Mouse (Mus musculus): ENCODE data around the gene Ptpn6. TPM values are rescaled to one million over a fixed set of nuclear protein-coding genes. Genes with fewer than 3 reads are reported as not detected.

Ptpn6 gene
- polyA plus RNA-seq (2015; fragmentation: Nextera tagmentation; extraction: Ambion mirVana) = 3.9 and 5.6 TPM in 2 replicates

GRCm38 (mm10) chr6:124738511-124739023 lies at the start of gene Ptpn6:
Gene Ptpn6, minus strand, starts transcription at chr6:124738714.
- Histone ChIP-seq H3K4me3 (no peak within 1 kb of the TSS), H3K4me2 (0 out of 2 replicates have a peak within 1 kb of the TSS, but pooled peaks have one; percentile 9), H3K4me1 (peaks cover 31% of the 10 kb centered on the region), H3K9ac (peak within 1 kb of the TSS; percentile 18; the same call in 1 of the 2 replicates), H3K9me3 (no peaks in the 10 kb centered on the region), H3K27ac (peak within 1 kb of the TSS; percentile 98; the same call in 1 of the 2 replicates), H3K36me3 (replicated peaks) (peaks cover 11% of the 10 kb centered on the region), H3K27me3 (replicated peaks) (no peaks in the 10 kb centered on the region)
- no peak for ATAC-seq (replicated peaks)
- WGBS = 24% methylated on average over 15 of the region's 15 CpGs

- 80% methylated on average over 10 of the region's 10 CpGs for WGBS
- no peaks in the 10 kb centered on the region for H3K9me3 ChIP-seq
- no peaks in the 10 kb centered on the region for H3K4me1 ChIP-seq
- H3K27ac ChIP-seq = no peak overlapping the region
- no peak for ATAC-seq (replicated peaks)
- H3K4me2 ChIP-seq = no peak overlapping the region
- H3K27me3 ChIP-seq (replicated peaks) = no peaks in the 10 kb centered on the region
- H3K36me3 ChIP-seq (replicated peaks) = no peaks in the 10 kb centered on the region
- no peak overlapping the region for H3K4me3 ChIP-seq
- no peak overlapping the region for H3K9ac ChIP-seq
Measured at GRCm38 (mm10) chr6:124787722-124788121, 49.2 kb upstream of the Ptpn6 start.

- WGBS = 44% methylated on average over 8 of the region's 8 CpGs
- no peak for ATAC-seq (replicated peaks)
Measured at GRCm38 (mm10) chr6:124786756-124787420, 48.4 kb upstream of the Ptpn6 start.

GRCm38 (mm10) chr6:124782436-124782835 lies 43.9 kb upstream of the Ptpn6 start:
- no peak for ATAC-seq (replicated peaks)
- H3K27ac ChIP-seq = no peak overlapping the region
- 23% methylated on average over 6 of the region's 6 CpGs for WGBS
- H3K27me3 ChIP-seq (replicated peaks) = no peaks in the 10 kb centered on the region
- H3K9me3 ChIP-seq = no peaks in the 10 kb centered on the region
- no peak overlapping the region for H3K9ac ChIP-seq
- H3K4me1 ChIP-seq = peaks cover 9% of the 10 kb centered on the region; the same call in 1 of the 2 replicates
- no peaks in the 10 kb centered on the region for H3K36me3 ChIP-seq (replicated peaks)
- H3K4me3 ChIP-seq = no peak overlapping the region
- H3K4me2 ChIP-seq = no peak overlapping the region

More at GRCm38 (mm10) chr6:124786756-124787420, 48.4 kb upstream of the Ptpn6 start:
- H3K4me3 ChIP-seq = no peak overlapping the region
- H3K27ac ChIP-seq = no peak overlapping the region
- H3K36me3 ChIP-seq (replicated peaks) = no peaks in the 10 kb centered on the region
- no peaks in the 10 kb centered on the region for H3K9me3 ChIP-seq
- H3K4me2 ChIP-seq = no peak overlapping the region
- H3K27me3 ChIP-seq (replicated peaks) = no peaks in the 10 kb centered on the region
- H3K4me1 ChIP-seq = no peaks in the 10 kb centered on the region
- H3K9ac ChIP-seq = no peak overlapping the region

GRCm38 (mm10) chr6:124780917-124781316 lies 42.4 kb upstream of the Ptpn6 start:
- H3K9ac ChIP-seq = no peak overlapping the region
- H3K4me2 ChIP-seq = no peak overlapping the region
- 86% methylated on average over 7 of the region's 7 CpGs for WGBS
- peaks cover 9% of the 10 kb centered on the region; the same call in 1 of the 2 replicates for H3K4me1 ChIP-seq
- ATAC-seq (replicated peaks) = no peak
- no peaks in the 10 kb centered on the region for H3K27me3 ChIP-seq (replicated peaks)
- no peaks in the 10 kb centered on the region for H3K9me3 ChIP-seq
- H3K27ac ChIP-seq = no peak overlapping the region
- H3K4me3 ChIP-seq = no peak overlapping the region
- no peaks in the 10 kb centered on the region for H3K36me3 ChIP-seq (replicated peaks)

GRCm38 (mm10) chr6:124779984-124780416 lies 41.5 kb upstream of the Ptpn6 start:
- H3K4me3 ChIP-seq = peak overlapping the region; percentile 33
- no peaks in the 10 kb centered on the region for H3K36me3 ChIP-seq (replicated peaks)
- H3K27ac ChIP-seq = no peak overlapping the region
- ATAC-seq (replicated peaks) = no peak
- peak overlapping the region; percentile 48 for H3K4me2 ChIP-seq
- 0 out of 2 replicates have a peak overlapping the region, but pooled peaks have one; percentile 17 for H3K9ac ChIP-seq
- WGBS = 3% methylated on average over 10 of the region's 10 CpGs
- peaks cover 9% of the 10 kb centered on the region; the same call in 1 of the 2 replicates for H3K4me1 ChIP-seq
- no peaks in the 10 kb centered on the region for H3K27me3 ChIP-seq (replicated peaks)
- H3K9me3 ChIP-seq = no peaks in the 10 kb centered on the region

- H3K9me3 ChIP-seq = no peaks in the 10 kb centered on the region
- H3K9ac ChIP-seq = 0 out of 2 replicates have a peak within 1 kb of the TSS, but pooled peaks have one; percentile 17
- H3K27me3 ChIP-seq (replicated peaks) = no peaks in the 10 kb centered on the region
- H3K36me3 ChIP-seq (replicated peaks) = no peaks in the 10 kb centered on the region
- no peak within 1 kb of the TSS for H3K27ac ChIP-seq
- H3K4me1 ChIP-seq = peaks cover 9% of the 10 kb centered on the region; the same call in 1 of the 2 replicates
- WGBS = 2% methylated on average over 23 of the region's 23 CpGs
- H3K4me2 ChIP-seq = peak within 1 kb of the TSS; percentile 48
- peak within 1 kb of the TSS; percentile 33 for H3K4me3 ChIP-seq
- ATAC-seq (replicated peaks) = peak; percentile 60
Measured at GRCm38 (mm10) chr6:124779222-124779983, 40.9 kb upstream of the Ptpn6 start, which contains the start of gene Lrrc23. Gene Lrrc23, minus strand, starts transcription at chr6:124779727.

GRCm38 (mm10) chr6:124770511-124770910 lies 32.0 kb upstream of the Ptpn6 start:
- no peak overlapping the region for H3K27ac ChIP-seq
- no peak overlapping the region for H3K4me3 ChIP-seq
- WGBS = 89% methylated on average over 15 of the region's 15 CpGs
- no peak overlapping the region for H3K9ac ChIP-seq
- H3K9me3 ChIP-seq = no peaks in the 10 kb centered on the region
- ATAC-seq (replicated peaks) = no peak
- no peaks in the 10 kb centered on the region for H3K36me3 ChIP-seq (replicated peaks)
- H3K4me2 ChIP-seq = no peak overlapping the region
- H3K4me1 ChIP-seq = peaks cover 27% of the 10 kb centered on the region
- H3K27me3 ChIP-seq (replicated peaks) = 0 out of 2 replicates have a peak, but pooled peaks cover 2% of the 10 kb centered on the region

- 56% methylated on average over 7 of the region's 7 CpGs for WGBS
- ATAC-seq (replicated peaks) = no peak; the same call in 1 of the 2 replicates
- Histone ChIP-seq H3K4me2 (peak overlapping the region; percentile 81), H3K36me3 (replicated peaks) (no peaks in the 10 kb centered on the region), H3K27me3 (replicated peaks) (0 out of 2 replicates have a peak, but pooled peaks cover 2% of the 10 kb centered on the region), H3K9me3 (no peaks in the 10 kb centered on the region), H3K4me1 (peaks cover 27% of the 10 kb centered on the region), H3K4me3 (peak overlapping the region; percentile 47), H3K27ac (peak overlapping the region; percentile 67), H3K9ac (peak overlapping the region; percentile 60)
Measured at GRCm38 (mm10) chr6:124770013-124770412, 31.5 kb upstream of the Ptpn6 start.

- Histone ChIP-seq H3K9me3 (no peaks in the 10 kb centered on the region), H3K36me3 (replicated peaks) (no peaks in the 10 kb centered on the region), H3K4me1 (peaks cover 27% of the 10 kb centered on the region), H3K4me2 (peak within 1 kb of the TSS; percentile 81), H3K27me3 (replicated peaks) (0 out of 2 replicates have a peak, but pooled peaks cover 2% of the 10 kb centered on the region), H3K4me3 (peak within 1 kb of the TSS; percentile 47), H3K9ac (peak within 1 kb of the TSS; percentile 60), H3K27ac (peak within 1 kb of the TSS; percentile 67)
- peak; percentile 83 for ATAC-seq (replicated peaks)
- 1% methylated on average over 54 of the region's 54 CpGs for WGBS
Measured at GRCm38 (mm10) chr6:124769101-124769765, 30.7 kb upstream of the Ptpn6 start, which contains the start of gene Eno2. Gene Eno2, minus strand, starts transcription at chr6:124769673.

- WGBS = 7% methylated on average over 9 of the region's 9 CpGs
- peak overlapping the region; percentile 47 for H3K4me3 ChIP-seq
- H3K9ac ChIP-seq = peak overlapping the region; percentile 60
- ATAC-seq (replicated peaks) = peak; percentile 8; the same call in 1 of the 2 replicates
- peak overlapping the region; percentile 81 for H3K4me2 ChIP-seq
- H3K27me3 ChIP-seq (replicated peaks) = 0 out of 2 replicates have a peak, but pooled peaks cover 2% of the 10 kb centered on the region
- H3K27ac ChIP-seq = peak overlapping the region; percentile 67
- peaks cover 27% of the 10 kb centered on the region for H3K4me1 ChIP-seq
- H3K9me3 ChIP-seq = no peaks in the 10 kb centered on the region
- no peaks in the 10 kb centered on the region for H3K36me3 ChIP-seq (replicated peaks)
Measured at GRCm38 (mm10) chr6:124768704-124769044, 30.2 kb upstream of the Ptpn6 start.

Measured in midbrain, embryonic 15.5 days (tissue).